Mouse (Mus musculus) embryonic fibroblast, embryonic 13.5 days (primary cell): ENCODE measurements around the gene Lonrf2.

Experiments used
- CTCF ChIP-seq: IDR thresholded peaks from 2 replicates; pipeline ENCODE4 v1.5.1; 2011; ENCODE audit warnings: mild to moderate bottlenecking, control low read depth, low read length, moderate library complexity, borderline replicate concordance; ENCODE audit not compliant: insufficient read depth
- POLR2A ChIP-seq: IDR thresholded peaks from 2 replicates; pipeline ENCODE4 v1.6.1; 2011; ENCODE audit warnings: low read depth, mild to moderate bottlenecking, control low read depth, low read length, moderate library complexity

DNA sequence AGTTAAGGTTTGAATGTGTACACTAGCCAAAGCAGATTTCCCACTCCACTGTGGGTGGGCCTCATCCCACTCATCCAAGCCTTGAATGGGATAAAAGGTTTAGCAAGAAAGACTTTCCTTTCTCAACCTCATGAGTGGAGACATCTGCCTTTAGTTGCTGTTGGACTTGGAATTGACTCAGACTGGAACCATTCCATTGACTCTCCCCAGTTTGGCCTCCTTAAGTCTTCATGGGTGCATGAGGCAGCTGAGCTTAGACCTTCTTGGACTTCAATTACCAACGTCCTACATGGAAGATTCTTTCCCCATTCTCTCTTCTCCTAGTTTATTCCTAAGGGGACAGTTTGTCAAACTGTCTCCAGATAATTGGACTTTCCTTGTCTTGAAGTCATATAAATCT is 92.6 kb downstream of the Lonrf2 start:
- TF ChIP-seq POLR2A (no peak), CTCF (no peak)
